Mouse (Mus musculus): ENCODE results near the gene Hoxb3. TPM values are rescaled to one million over a fixed set of nuclear protein-coding genes. Genes with fewer than 3 reads are reported as not detected.

Gene Hoxb3
- total RNA-seq, 4 experiments from 2014 or later = 0.24 to 0.40 (median 0.30) TPM

- DNase-seq (ENCODE audit: low spot score in 2 of 2) = no peak
These were observed 16.1 kb downstream of the Hoxb3 start for GRCm38 (mm10) chr11:96338957-96339855.

- no peak for DNase-seq (ENCODE audit: low spot score in 2 of 2)
These were observed 17.7 kb downstream of the Hoxb3 start for GRCm38 (mm10) chr11:96340698-96341365.

GRCm38 (mm10) chr11:96341701-96342575, 18.8 kb downstream of the Hoxb3 start:
- no peak for DNase-seq (ENCODE audit: low spot score in 2 of 2)

- no peak for DNase-seq (ENCODE audit: low spot score in 2 of 2)
These were observed 19.4 kb downstream of the Hoxb3 start for GRCm38 (mm10) chr11:96342576-96342930.

DNA sequence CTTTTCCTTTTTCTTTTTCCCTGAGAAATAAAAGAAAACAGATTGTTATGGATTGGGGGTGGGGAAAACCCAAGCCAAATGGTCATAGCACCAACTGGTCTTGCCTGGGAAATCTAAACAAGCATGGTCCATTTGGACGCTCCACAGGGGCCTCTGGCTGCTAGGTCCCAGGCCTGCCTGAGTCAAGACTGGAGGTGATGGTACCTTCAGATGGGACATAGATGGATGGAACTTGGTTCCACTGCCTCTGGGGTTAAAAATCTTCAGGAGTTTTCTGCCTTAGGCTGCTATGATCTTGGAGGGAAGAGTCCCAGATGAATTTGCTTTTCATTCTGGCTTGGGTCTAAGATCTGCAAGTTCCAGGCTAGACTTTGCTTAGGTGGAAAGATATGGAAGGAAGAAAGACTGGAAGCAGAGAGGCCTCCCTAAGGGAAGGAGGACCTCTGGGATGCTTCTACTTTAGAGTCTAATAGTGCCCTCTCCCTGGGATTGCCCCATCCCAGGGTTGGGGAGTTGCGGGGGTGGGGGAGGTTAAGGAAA, 20.1 kb downstream of the Hoxb3 start:
- no peak for DNase-seq (ENCODE audit: low spot score in 2 of 2)

DNA sequence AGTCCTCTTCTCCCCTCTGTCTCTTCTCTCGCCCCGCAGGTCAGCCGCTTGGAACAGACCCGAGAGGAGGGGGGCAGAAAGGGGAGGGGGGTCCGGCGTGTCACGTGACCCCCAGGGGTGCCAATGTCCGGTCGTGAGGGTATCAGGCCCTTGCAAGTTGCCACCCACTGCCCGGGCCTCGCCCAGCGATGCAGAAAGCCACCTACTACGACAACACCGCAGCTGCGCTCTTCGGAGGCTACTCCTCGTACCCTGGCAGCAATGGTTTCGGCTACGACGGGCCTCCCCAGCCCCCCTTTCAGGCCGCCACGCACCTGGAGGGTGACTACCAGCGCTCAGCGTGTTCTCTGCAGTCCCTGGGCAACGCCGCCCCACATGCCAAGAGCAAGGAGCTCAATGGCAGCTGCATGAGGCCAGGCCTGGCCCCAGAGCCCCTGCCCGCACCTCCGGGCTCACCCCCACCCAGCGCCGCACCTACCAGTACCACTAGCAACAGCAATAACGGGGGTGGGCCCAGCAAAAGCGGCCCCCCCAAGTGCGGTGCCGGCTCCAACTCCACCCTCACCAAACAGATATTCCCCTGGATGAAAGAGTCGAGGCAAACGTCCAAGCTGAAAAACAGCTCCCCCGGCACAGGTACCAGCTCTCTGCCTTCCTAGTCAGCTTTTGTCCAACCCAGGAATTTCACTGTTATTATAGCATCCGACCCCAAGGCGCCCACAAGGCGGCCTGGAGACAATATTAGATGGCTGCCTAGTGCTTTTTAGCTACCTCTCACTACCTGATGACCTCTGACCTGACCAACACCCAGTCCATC, 21.1 kb downstream of the Hoxb3 start:
- DNase-seq (ENCODE audit: low spot score in 2 of 2) = no peak

GRCm38 (mm10) chr11:96344878-96345159, 21.7 kb downstream of the Hoxb3 start:
- no peak for DNase-seq (ENCODE audit: low spot score in 2 of 2)

- DNase-seq (ENCODE audit: low spot score in 2 of 2) = no peak
These were observed 22.2 kb downstream of the Hoxb3 start for GRCm38 (mm10) chr11:96345220-96345892.

DNA sequence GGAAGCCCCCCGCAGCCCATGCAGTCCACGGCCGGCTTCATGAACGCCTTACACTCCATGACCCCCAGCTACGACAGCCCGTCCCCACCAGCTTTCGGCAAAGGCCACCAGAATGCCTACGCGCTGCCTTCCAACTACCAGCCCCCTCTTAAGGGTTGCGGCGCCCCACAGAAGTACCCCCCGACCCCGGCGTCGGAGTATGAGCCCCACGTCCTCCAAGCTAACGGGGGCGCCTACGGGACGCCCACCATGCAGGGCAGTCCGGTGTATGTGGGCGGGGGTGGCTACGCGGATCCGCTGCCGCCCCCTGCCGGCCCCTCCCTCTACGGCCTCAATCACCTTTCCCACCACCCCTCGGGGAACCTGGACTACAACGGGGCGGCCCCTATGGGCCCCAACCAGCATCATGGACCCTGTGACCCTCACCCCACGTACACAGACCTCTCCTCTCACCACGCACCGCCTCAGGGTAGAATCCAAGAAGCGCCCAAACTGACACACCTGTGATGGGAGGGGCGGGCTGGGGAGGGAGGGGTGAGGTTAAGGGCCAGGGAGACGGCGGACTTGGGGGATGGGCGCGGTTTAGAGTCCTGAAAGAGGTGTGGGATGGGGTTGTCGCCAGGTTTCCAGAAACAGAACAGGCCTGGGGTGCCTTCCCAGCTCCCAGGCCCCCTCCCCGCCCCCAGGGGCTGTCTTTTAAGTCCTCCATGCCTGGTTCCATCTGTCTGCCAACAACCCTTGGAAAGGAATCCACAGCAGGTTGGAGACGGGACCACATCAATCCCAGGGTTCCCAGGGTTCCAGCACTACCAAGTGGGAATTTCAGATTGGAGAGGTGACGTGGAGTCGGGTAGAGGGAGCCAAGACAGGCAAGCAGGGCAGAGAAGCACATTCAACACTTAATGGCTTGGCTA, 23.0 kb downstream of the Hoxb3 start:
- no peak for DNase-seq (ENCODE audit: low spot score in 2 of 2)

DNA sequence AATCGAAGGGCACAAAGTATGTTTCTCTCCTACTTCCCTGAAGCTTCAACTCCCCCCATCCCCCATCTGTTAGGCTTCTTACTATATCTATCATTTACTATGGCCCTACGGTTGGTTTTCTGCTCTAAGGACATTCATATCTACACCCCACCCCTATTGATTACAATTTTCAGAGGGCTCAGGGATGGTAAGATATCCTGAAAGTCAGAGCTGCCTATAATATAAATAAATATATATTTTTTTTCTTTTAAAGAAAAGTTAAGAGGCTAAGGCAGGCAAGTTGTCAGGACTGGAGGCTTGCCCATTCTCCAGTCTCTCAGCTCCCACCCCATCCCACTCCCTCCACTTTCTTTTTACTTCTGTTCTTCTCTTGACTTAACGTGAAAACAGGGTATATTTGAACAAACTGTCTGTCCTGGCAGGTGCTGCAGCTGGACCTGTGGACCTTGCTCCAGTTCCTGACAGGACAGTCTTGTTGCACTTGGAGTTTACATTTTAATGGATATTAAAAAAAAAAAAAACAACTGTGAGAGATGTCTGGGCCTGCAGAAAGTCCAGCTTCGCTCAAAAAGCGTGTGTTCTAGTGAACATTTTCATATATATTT, 23.9 kb downstream of the Hoxb3 start:
- DNase-seq (ENCODE audit: low spot score in 2 of 2) = no peak

- DNase-seq (ENCODE audit: low spot score in 2 of 2) = no peak
These were observed 24.6 kb downstream of the Hoxb3 start for GRCm38 (mm10) chr11:96347717-96348116.

DNA sequence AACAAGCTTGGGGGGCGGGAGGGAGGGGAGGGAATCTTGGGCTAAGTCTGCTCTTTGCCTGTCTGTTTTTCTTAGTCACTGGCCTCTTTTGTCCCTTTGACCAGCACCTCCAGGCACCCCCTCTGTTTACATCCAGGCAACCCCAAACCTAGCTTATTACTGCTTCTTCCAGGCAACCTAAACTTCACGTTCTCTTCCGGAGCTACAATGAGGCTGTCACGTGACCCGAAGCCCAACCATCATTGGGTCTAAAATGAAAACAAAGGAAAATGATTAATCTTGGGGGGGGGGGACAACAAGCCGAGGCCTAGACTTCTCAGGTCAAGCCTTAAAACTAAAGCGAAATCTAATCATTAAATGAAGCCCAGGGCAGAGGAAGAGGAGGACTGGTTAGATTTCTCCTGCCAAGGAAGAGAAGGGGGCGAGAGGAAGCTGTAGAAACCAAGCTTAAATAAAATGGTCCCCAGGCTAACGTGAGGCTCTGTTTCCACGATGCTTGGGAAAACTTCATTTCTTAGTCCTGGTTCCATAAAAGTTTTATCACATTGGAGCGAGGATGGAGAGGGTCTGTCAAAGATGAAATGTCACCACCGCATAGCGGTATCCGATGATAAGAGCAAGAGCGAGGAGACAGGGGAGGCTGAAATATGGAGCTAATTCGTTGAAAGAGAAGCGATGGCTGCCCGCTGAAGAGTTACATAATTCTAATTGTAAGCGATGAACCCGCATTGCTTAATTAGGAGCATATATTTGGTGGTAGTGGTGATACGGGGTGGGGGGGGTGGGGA, 25.2 kb downstream of the Hoxb3 start:
- no peak for DNase-seq (ENCODE audit: low spot score in 2 of 2)

DNA sequence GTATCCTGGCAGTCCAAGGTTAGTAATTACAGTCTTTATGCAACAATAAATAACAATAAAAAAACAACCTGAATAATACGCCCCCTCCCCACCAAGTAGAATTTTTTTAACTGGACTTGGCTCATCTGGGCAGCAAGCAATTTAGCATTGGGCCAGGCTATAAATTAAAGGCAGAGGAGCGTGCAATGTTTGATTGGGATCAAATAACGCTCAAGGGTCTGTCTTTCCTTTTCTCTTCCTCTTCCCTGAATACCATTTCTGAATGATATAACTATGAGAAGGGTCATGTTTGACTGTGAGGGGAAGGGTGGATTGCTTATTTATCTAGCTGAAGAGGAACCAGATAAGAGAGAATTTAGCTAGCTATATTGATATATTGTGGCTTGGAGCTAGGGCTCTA, 25.9 kb downstream of the Hoxb3 start:
- DNase-seq (ENCODE audit: low spot score in 2 of 2) = no peak

GRCm38 (mm10) chr11:96349491-96350340, 26.6 kb downstream of the Hoxb3 start:
- no peak for DNase-seq (ENCODE audit: low spot score in 2 of 2)

GRCm38 (mm10) chr11:96350341-96350624, 27.2 kb downstream of the Hoxb3 start, which contains the start of gene Hoxb2:
Gene Hoxb2, plus strand, starts transcription at chr11:96350525.
- DNase-seq (ENCODE audit: low spot score in 2 of 2) = no peak

GRCm38 (mm10) chr11:96350791-96351190, 27.7 kb downstream of the Hoxb3 start:
- DNase-seq (ENCODE audit: low spot score in 2 of 2) = no peak

- DNase-seq (ENCODE audit: low spot score in 2 of 2) = no peak
These were observed 28.2 kb downstream of the Hoxb3 start for GRCm38 (mm10) chr11:96351312-96351711.

All from gastrocnemius, adult 8-10 months (tissue).